Mouse (Mus musculus): ENCODE results near the gene Cobll1. TPM values are rescaled to one million over a fixed set of nuclear protein-coding genes. Genes with fewer than 3 reads are reported as not detected.

Gene Cobll1
- polyA plus RNA-seq, 1 experiment = 3.0 TPM

DNA sequence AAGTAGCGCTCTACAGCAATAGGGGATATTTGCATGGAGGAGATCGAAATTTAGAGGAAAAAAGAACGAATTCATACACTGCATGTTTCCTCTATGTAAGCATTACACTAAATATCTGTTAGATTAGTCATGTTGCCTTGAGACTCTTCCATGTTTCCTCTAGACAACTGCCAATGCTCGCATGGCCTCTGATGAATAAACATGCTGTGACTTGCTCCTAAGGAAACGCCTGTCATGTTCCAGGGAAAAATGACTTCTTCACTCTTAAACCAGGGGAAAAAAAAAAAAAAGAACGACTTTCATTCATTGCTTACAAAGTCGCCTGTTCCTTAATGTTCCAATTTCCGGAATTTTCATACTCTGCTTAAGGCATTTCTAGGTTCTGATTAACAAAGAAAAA is 2.1 kb downstream of the Cobll1 start:
- Histone ChIP-seq H3K36me3 (ENCODE audit: control insufficient read depth, insufficient read depth, low read length) (no peaks in the 10 kb centered on the region), H3K4me3 (ENCODE audit: low read depth, low read length) (no peak overlapping the region), H3K4me1 (ENCODE audit: control insufficient read depth, insufficient read depth, insufficient read length, low read length) (peaks cover 2% of the 10 kb centered on the region), H3K27me3 (ENCODE audit: control insufficient read depth, insufficient read depth, low read length) (no peaks in the 10 kb centered on the region), H3K27ac (ENCODE audit: insufficient read depth, low read depth, low read length) (no peak overlapping the region)
- TF ChIP-seq CTCF (IDR thresholded peaks at IDR 0.05; ENCODE audit: extremely low read depth, insufficient read length, insufficient replicate concordance, low read depth, low read length) (no peak), POLR2A (IDR thresholded peaks at IDR 0.05; ENCODE audit: low read depth, low read length) (no peak)
- WGBS = 36% methylated on average over 8 of the region's 8 CpGs

DNA sequence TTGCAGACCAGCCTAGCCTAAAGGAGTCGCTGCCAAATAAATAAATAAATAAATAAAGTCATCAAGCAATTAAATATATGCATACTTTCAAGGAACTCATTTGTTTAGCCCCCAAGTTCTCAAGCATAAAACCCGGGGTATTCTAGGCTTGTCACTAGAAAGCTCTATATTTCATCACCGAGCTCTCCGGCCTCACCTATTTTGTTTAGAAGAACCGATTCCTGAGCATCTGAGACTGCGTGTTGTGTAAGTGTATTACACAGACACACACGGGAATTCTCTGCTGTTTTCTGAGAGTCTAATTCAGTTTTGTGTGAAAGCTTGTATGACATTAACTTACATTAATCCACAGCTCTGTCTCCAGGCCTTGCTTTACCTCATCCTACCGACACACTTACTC is 2.6 kb downstream of the Cobll1 start:
- peaks cover 2% of the 10 kb centered on the region for H3K4me1 ChIP-seq (ENCODE audit: control insufficient read depth, insufficient read depth, insufficient read length, low read length)
- H3K4me3 ChIP-seq (ENCODE audit: low read depth, low read length) = no peak overlapping the region
- no peaks in the 10 kb centered on the region for H3K27me3 ChIP-seq (ENCODE audit: control insufficient read depth, insufficient read depth, low read length)
- no peaks in the 10 kb centered on the region for H3K36me3 ChIP-seq (ENCODE audit: control insufficient read depth, insufficient read depth, low read length)
- no peak for TF ChIP-seq CTCF (IDR thresholded peaks at IDR 0.05; ENCODE audit: extremely low read depth, insufficient read length, insufficient replicate concordance, low read depth, low read length)
- TF ChIP-seq POLR2A (IDR thresholded peaks at IDR 0.05; ENCODE audit: low read depth, low read length) = no peak
- no peak overlapping the region for H3K27ac ChIP-seq (ENCODE audit: insufficient read depth, low read depth, low read length)
- WGBS = 84% methylated on average over 8 of the region's 8 CpGs

DNA sequence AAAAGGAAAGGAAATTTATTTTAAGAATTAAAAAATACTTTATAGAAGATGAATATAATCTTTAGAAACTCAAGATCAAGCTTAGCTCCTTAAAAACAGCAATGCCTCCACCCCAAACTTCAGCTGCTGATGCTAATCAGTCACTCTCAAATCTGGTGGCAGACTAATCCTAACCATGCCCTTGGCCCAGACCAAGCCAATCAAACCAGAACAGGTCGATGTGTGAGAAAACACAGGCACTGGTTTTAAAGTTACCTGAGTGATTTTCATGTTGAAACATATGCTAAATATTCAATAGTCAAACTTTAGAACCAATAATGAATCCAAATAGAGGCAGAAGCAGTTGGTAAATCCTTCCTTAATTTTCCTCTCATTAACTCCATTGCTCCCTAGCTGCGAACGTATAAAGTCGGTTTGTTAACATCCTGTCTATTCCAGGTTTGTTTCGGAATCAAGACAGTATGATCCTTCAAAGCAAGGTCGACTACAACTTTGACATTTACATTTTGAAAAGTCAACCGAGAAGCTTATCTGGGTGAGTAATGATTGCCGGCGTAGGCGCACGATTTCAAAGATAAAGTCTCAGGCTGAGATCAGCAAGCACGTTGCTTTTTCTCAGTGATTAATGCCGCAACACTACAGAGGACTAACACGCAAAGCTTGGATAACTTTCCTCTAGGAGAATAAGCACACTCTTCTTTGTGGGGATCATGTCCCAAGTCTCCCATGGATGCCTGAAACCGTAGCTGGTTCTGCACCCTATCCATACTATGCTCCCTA is 6.3 kb downstream of the Cobll1 start:
- TF ChIP-seq CTCF (IDR thresholded peaks at IDR 0.05; ENCODE audit: extremely low read depth, insufficient read length, insufficient replicate concordance, low read depth, low read length) (no peak), POLR2A (IDR thresholded peaks at IDR 0.05; ENCODE audit: low read depth, low read length) (no peak)
- 34% methylated on average over 15 of the region's 15 CpGs for WGBS
- no peak overlapping the region for H3K27ac ChIP-seq (ENCODE audit: insufficient read depth, low read depth, low read length)
- peaks cover 2% of the 10 kb centered on the region for H3K4me1 ChIP-seq (ENCODE audit: control insufficient read depth, insufficient read depth, insufficient read length, low read length)
- H3K36me3 ChIP-seq (ENCODE audit: control insufficient read depth, insufficient read depth, low read length) = no peaks in the 10 kb centered on the region
- H3K4me3 ChIP-seq (ENCODE audit: low read depth, low read length) = no peak overlapping the region
- no peaks in the 10 kb centered on the region for H3K27me3 ChIP-seq (ENCODE audit: control insufficient read depth, insufficient read depth, low read length)

DNA sequence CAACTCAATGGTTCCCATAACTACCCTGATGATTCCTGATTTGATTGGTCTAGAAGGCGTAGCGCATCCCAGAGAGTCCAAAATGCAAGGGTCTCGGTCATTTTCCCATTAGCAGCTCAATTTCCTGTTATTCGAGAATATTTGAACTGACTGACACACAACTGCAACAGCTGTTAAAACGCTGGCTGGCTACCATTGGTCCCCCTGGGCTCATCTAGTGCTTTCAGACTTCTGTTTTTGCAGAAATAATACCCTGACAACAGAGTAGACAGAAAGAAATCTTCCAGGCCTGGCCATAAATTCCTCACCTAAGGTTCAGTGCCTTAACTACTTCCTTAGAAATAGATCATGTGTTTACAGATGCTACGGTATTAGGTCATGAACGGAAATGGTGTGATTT is 10.8 kb downstream of the Cobll1 start:
- H3K36me3 ChIP-seq (ENCODE audit: control insufficient read depth, insufficient read depth, low read length) = no peaks in the 10 kb centered on the region
- 83% methylated on average over 7 of the region's 7 CpGs for WGBS
- H3K27me3 ChIP-seq (ENCODE audit: control insufficient read depth, insufficient read depth, low read length) = no peaks in the 10 kb centered on the region
- peaks cover 2% of the 10 kb centered on the region; the same call in 1 of the 2 replicates for H3K4me1 ChIP-seq (ENCODE audit: control insufficient read depth, insufficient read depth, insufficient read length, low read length)
- no peak overlapping the region for H3K27ac ChIP-seq (ENCODE audit: insufficient read depth, low read depth, low read length)
- H3K4me3 ChIP-seq (ENCODE audit: low read depth, low read length) = no peak overlapping the region
- no peak for TF ChIP-seq CTCF (IDR thresholded peaks at IDR 0.05; ENCODE audit: extremely low read depth, insufficient read length, insufficient replicate concordance, low read depth, low read length)
- no peak for TF ChIP-seq POLR2A (IDR thresholded peaks at IDR 0.05; ENCODE audit: low read depth, low read length)

DNA sequence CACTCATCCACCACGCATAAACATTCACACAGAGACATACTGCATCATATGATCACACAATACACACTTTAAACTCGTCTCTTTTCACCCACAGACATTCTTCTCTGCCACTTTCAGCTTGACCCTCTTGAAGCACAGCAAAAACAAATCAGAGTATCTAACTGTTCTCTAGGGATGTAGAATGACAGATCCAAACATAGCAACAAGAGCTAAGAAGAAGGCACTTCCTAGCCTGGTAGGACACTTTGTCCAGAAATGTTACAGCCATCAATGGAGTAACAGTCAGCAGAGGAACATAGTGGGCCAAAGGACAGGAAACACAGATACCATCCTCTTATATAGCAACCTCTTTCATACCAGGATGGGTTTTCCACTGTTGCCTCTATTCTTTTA is 11.3 kb downstream of the Cobll1 start:
- no peak for TF ChIP-seq CTCF (IDR thresholded peaks at IDR 0.05; ENCODE audit: extremely low read depth, insufficient read length, insufficient replicate concordance, low read depth, low read length)
- no peak for TF ChIP-seq POLR2A (IDR thresholded peaks at IDR 0.05; ENCODE audit: low read depth, low read length)
- Histone ChIP-seq H3K36me3 (ENCODE audit: control insufficient read depth, insufficient read depth, low read length) (no peaks in the 10 kb centered on the region), H3K27ac (ENCODE audit: insufficient read depth, low read depth, low read length) (no peak overlapping the region), H3K4me1 (ENCODE audit: control insufficient read depth, insufficient read depth, insufficient read length, low read length) (no peaks in the 10 kb centered on the region), H3K27me3 (ENCODE audit: control insufficient read depth, insufficient read depth, low read length) (no peaks in the 10 kb centered on the region), H3K4me3 (ENCODE audit: low read depth, low read length) (no peak overlapping the region)
- WGBS = 84% methylated on average over 2 of the region's 2 CpGs

DNA sequence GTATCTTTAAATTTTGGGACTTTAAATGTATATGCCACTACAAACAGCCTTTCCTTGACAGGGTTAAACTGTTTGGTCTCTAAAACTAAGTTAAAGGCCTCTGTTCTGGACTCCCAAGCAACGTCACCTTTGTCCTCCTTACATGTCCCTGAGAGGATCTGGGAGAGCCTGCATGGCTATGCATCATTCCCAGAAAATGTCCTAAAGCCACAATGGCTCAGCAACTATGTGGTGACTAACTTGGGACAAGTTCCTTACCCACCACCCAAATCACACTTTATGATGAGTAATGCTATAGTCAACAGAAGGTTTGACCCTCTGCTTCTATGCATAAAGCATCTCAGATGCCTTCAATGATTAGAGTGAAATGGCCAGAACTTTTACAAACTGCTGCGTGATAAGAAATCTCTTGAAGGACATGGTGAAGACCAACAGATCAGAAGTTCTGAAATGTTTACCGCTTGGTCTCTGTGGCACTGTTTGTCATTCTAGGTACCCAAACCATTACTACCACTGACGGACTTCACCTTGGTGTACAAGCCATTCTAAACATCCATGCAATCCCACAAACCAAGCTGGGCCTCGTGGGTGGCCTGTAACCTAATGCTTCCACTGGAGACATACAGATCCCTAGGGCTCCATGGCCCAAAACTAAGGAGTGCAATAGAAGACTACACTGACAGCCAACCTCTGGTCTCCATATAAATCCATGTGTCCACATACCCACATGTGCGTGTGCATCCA is 11.9 kb downstream of the Cobll1 start:
- 92% methylated on average over 6 of the region's 6 CpGs for WGBS
- Histone ChIP-seq H3K27ac (ENCODE audit: insufficient read depth, low read depth, low read length) (no peak overlapping the region), H3K27me3 (ENCODE audit: control insufficient read depth, insufficient read depth, low read length) (no peaks in the 10 kb centered on the region), H3K36me3 (ENCODE audit: control insufficient read depth, insufficient read depth, low read length) (no peaks in the 10 kb centered on the region), H3K4me1 (ENCODE audit: control insufficient read depth, insufficient read depth, insufficient read length, low read length) (no peaks in the 10 kb centered on the region), H3K4me3 (ENCODE audit: low read depth, low read length) (no peak overlapping the region)
- no peak for TF ChIP-seq POLR2A (IDR thresholded peaks at IDR 0.05; ENCODE audit: low read depth, low read length)

DNA sequence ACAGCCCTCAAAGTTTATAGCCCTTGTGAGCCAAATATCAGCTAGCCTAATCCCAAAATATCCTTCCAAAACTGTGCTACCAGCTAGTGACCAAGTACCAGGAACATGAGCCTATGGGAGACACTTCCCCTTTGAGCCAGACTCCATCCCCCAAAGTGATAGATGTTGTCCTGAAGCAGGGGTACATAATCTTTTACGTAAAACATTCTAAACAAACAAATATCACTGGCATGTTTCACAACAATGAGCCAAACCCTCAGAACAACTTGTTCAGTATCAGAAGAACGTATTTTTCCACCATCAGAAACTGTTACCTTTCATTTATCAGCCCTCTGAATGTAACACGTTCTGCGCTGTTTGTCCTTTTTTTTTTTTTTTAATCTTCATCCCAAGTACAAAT is 12.7 kb downstream of the Cobll1 start:
- H3K27ac ChIP-seq (ENCODE audit: insufficient read depth, low read depth, low read length) = no peak overlapping the region
- H3K4me1 ChIP-seq (ENCODE audit: control insufficient read depth, insufficient read depth, insufficient read length, low read length) = no peaks in the 10 kb centered on the region
- WGBS = 83% methylated on average over 4 of the region's 4 CpGs
- TF ChIP-seq POLR2A (IDR thresholded peaks at IDR 0.05; ENCODE audit: low read depth, low read length) (no peak), CTCF (IDR thresholded peaks at IDR 0.05; ENCODE audit: extremely low read depth, insufficient read length, insufficient replicate concordance, low read depth, low read length) (no peak)
- H3K4me3 ChIP-seq (ENCODE audit: low read depth, low read length) = no peak overlapping the region
- no peaks in the 10 kb centered on the region for H3K36me3 ChIP-seq (ENCODE audit: control insufficient read depth, insufficient read depth, low read length)
- H3K27me3 ChIP-seq (ENCODE audit: control insufficient read depth, insufficient read depth, low read length) = no peaks in the 10 kb centered on the region

Data from small intestine, adult 2 months (tissue).